Mouse (Mus musculus) MEL (cell line): Measurements from ENCODE around the gene Itgam. TPM values are rescaled to one million over a fixed set of nuclear protein-coding genes. Genes with fewer than 3 reads are reported as not detected.
A peak's percentile ranks its signal among the peaks of the same experiment; 100 is the strongest.

ENCODE experiments used
- DNase-seq: peaks from one replicate; pipeline ENCODE4 v3.0.0; 2011; ENCODE audit warnings: low read depth, low spot score
- H3K27ac ChIP-seq: 2 replicates; pipeline ENCODE4 v1.5.1; 2012; ENCODE audit warnings: low read depth, mild to moderate bottlenecking, control low read depth, low read length, moderate library complexity; ENCODE audit not compliant: control insufficient read depth
- H3K27me3 ChIP-seq, 2 experiments: fragments of 150-350 bp in 1 of 2; sonication (generic) in 1 of 2; 2 replicates each; pipeline ENCODE4 v1.6.1; 2012; ENCODE audit warnings: low read length in 2 of 2, mild to moderate bottlenecking in 2 of 2, improper control_type of control experiment in 1 of 2, moderate library complexity in 1 of 2; ENCODE audit not compliant: insufficient read depth in 2 of 2, control insufficient read depth in 1 of 2
- H3K36me3 ChIP-seq, 2 experiments: 2 replicates each; pipeline ENCODE4 v1.6.1; 2012 to 2014; ENCODE audit warnings: low read length in 2 of 2, improper control_type of control experiment in 1 of 2, inconsistent platforms in 1 of 2, mild to moderate bottlenecking in 1 of 2; ENCODE audit not compliant: insufficient read depth in 2 of 2, control insufficient read depth in 1 of 2
- H3K4me1 ChIP-seq, 2 experiments: fragments of 150-350 bp in 1 of 2; sonication (generic) in 1 of 2; 2 replicates each; pipeline ENCODE4 v1.6.1; 2012; ENCODE audit warnings: low read length in 2 of 2, improper control_type of control experiment in 1 of 2, mild to moderate bottlenecking in 1 of 2; ENCODE audit not compliant: insufficient read depth in 2 of 2, control insufficient read depth in 1 of 2
- H3K4me3 ChIP-seq, 2 experiments: fragments of 150-350 bp in 1 of 2; sonication (generic) in 1 of 2; 2 replicates each; pipeline ENCODE4 v1.5.1; 2012; ENCODE audit warnings: low read depth in 2 of 2, low read length in 2 of 2, mild to moderate bottlenecking in 2 of 2, moderate library complexity in 2 of 2, control low read depth in 1 of 2, improper control_type of control experiment in 1 of 2; ENCODE audit not compliant: control insufficient read depth in 1 of 2, insufficient read depth in 1 of 2
- H3K79me2 ChIP-seq: 2 replicates; pipeline ENCODE4 v1.6.1; 2012; ENCODE audit warnings: mild to moderate bottlenecking, low read length, moderate library complexity; ENCODE audit not compliant: control insufficient read depth, poor library complexity, insufficient read depth
- H3K9ac ChIP-seq: 2 replicates; pipeline ENCODE4 v1.6.1; 2012; ENCODE audit warnings: low read depth, mild to moderate bottlenecking, control low read depth, low read length, moderate library complexity; ENCODE audit not compliant: control insufficient read depth, poor library complexity, severe bottlenecking
- H3K9me3 ChIP-seq: fragments of 150-350 bp; sonication (generic); replicated peaks from 2 replicates; pipeline ENCODE4 v1.6.1; 2012; ENCODE audit warnings: mild to moderate bottlenecking, low read length, improper control_type of control experiment, moderate library complexity; ENCODE audit not compliant: insufficient read depth
- BHLHE40 ChIP-seq: IDR thresholded peaks from 2 replicates; pipeline ENCODE4 v1.6.1; 2012; ENCODE audit warnings: low read depth, mild to moderate bottlenecking, inconsistent platforms, low read length, improper control_type of control experiment, borderline replicate concordance
- CHD1 ChIP-seq: IDR thresholded peaks from 2 replicates; pipeline ENCODE4 v1.6.1; 2012; ENCODE audit warnings: low read depth, mild to moderate bottlenecking, inconsistent platforms, low read length, improper control_type of control experiment
- CHD2 ChIP-seq: IDR thresholded peaks from 2 replicates; pipeline ENCODE4 v1.6.1; 2011; ENCODE audit warnings: low read length, improper control_type of control experiment
- CTCF ChIP-seq, 3 experiments: IDR thresholded peaks in 2 of 3; conservative IDR thresholded peaks in 1 of 3; 2 replicates each; pipeline ENCODE4 v1.5.1; 2011 to 2012; ENCODE audit warnings: low read length in 3 of 3, low read depth in 2 of 3, mild to moderate bottlenecking in 2 of 3, improper control_type of control experiment in 1 of 3, inconsistent platforms in 1 of 3, mixed read lengths in 1 of 3, moderate library complexity in 1 of 3; ENCODE audit not compliant: control insufficient read depth in 1 of 3, insufficient read depth in 1 of 3, poor library complexity in 1 of 3, severe bottlenecking in 1 of 3
- E2F4 ChIP-seq: IDR thresholded peaks from 2 replicates; pipeline ENCODE4 v1.6.1; 2011; ENCODE audit warnings: low read depth, low read length, improper control_type of control experiment, borderline replicate concordance
- ELF1 ChIP-seq: IDR thresholded peaks from 2 replicates; pipeline ENCODE4 v1.6.1; 2014; ENCODE audit warnings: low read depth, mild to moderate bottlenecking, inconsistent platforms, low read length, improper control_type of control experiment, moderate library complexity
- ETS1 ChIP-seq: IDR thresholded peaks from 2 replicates; pipeline ENCODE4 v1.6.1; 2012; ENCODE audit warnings: low read depth, mild to moderate bottlenecking, inconsistent platforms, low read length, improper control_type of control experiment, moderate library complexity
- GABPA ChIP-seq: IDR thresholded peaks from 2 replicates; pipeline ENCODE4 v1.6.1; 2012; ENCODE audit warnings: low read depth, mild to moderate bottlenecking, inconsistent platforms, low read length, improper control_type of control experiment, moderate library complexity
- GATA1 ChIP-seq: IDR thresholded peaks from 2 replicates; pipeline ENCODE4 v1.6.1; 2011; ENCODE audit warnings: low read depth, low read length, improper control_type of control experiment
- HCFC1 ChIP-seq: IDR thresholded peaks from 2 replicates; pipeline ENCODE4 v1.6.1; 2012; ENCODE audit warnings: low read depth, mild to moderate bottlenecking, inconsistent platforms, low read length, improper control_type of control experiment, moderate library complexity
- KAT2A ChIP-seq: conservative IDR thresholded peaks from 2 replicates; pipeline ENCODE4 v1.6.1; 2012; ENCODE audit warnings: low read depth, low read length, improper control_type of control experiment, inconsistent platforms
- MAZ ChIP-seq: IDR thresholded peaks from 2 replicates; pipeline ENCODE4 v1.6.1; 2012; ENCODE audit warnings: low read depth, mild to moderate bottlenecking, inconsistent platforms, low read length, improper control_type of control experiment
- MEF2A ChIP-seq: IDR thresholded peaks from 2 replicates; pipeline ENCODE4 v1.6.1; 2014; ENCODE audit warnings: low read depth, mild to moderate bottlenecking, inconsistent platforms, low read length, improper control_type of control experiment; ENCODE audit not compliant: poor library complexity, insufficient replicate concordance, severe bottlenecking; ENCODE audit errors: extremely low read depth
- MXI1 ChIP-seq: IDR thresholded peaks from 2 replicates; pipeline ENCODE4 v1.6.1; 2011; ENCODE audit warnings: mild to moderate bottlenecking, low read depth, low read length, improper control_type of control experiment
- MYB ChIP-seq: IDR thresholded peaks from 2 replicates; pipeline ENCODE4 v1.6.1; 2011; ENCODE audit warnings: mild to moderate bottlenecking, low read depth, low read length, improper control_type of control experiment
- NELFE ChIP-seq: IDR thresholded peaks from 2 replicates; pipeline ENCODE4 v1.6.1; 2011; ENCODE audit warnings: low read depth, low read length, improper control_type of control experiment
- POLR2AphosphoS2 ChIP-seq: IDR thresholded peaks from 2 replicates; pipeline ENCODE4 v1.6.1; 2011; ENCODE audit warnings: low read length, improper control_type of control experiment
- RAD21 ChIP-seq: IDR thresholded peaks from 2 replicates; pipeline ENCODE4 v1.6.1; 2011; ENCODE audit warnings: mild to moderate bottlenecking, low read depth, low read length, improper control_type of control experiment
- RCOR1 ChIP-seq: IDR thresholded peaks from 2 replicates; pipeline ENCODE4 v1.6.1; 2012; ENCODE audit warnings: low read depth, mild to moderate bottlenecking, inconsistent platforms, low read length, improper control_type of control experiment
- SIN3A ChIP-seq: IDR thresholded peaks from 2 replicates; pipeline ENCODE4 v1.6.1; 2012; ENCODE audit warnings: low read length, improper control_type of control experiment, inconsistent platforms
- TAL1 ChIP-seq: IDR thresholded peaks from 2 replicates; pipeline ENCODE4 v1.6.1; 2012; ENCODE audit warnings: mild to moderate bottlenecking, inconsistent platforms, low read length, moderate library complexity, mixed read lengths
- TCF12 ChIP-seq: IDR thresholded peaks from 2 replicates; pipeline ENCODE4 v1.6.1; 2014; ENCODE audit warnings: low read depth, mild to moderate bottlenecking, inconsistent platforms, low read length, improper control_type of control experiment, moderate library complexity
- USF1 ChIP-seq: IDR thresholded peaks from 2 replicates; pipeline ENCODE4 v1.6.1; 2014; ENCODE audit warnings: low read depth, mild to moderate bottlenecking, inconsistent platforms, low read length, improper control_type of control experiment, moderate library complexity
- ZKSCAN1 ChIP-seq: IDR thresholded peaks from 2 replicates; pipeline ENCODE4 v1.6.1; 2012; ENCODE audit warnings: low read depth, mild to moderate bottlenecking, inconsistent platforms, low read length, improper control_type of control experiment, moderate library complexity
- polyA plus RNA-seq, 2 experiments: library from polyadenylated mRNA; stranded (reverse) in 1 of 2; unstranded in 1 of 2; fragments of >175 nt in 1 of 2; fragments of >200 nt in 1 of 2; gene quantifications; 2 replicates each; pipeline versions ENCODE4 v1.2.1 to v1.2.4; 2012; ENCODE audit warnings: low replicate concordance in 2 of 2, low read depth in 1 of 2; ENCODE audit not compliant: insufficient read length in 2 of 2, insufficient read depth in 1 of 2, missing spikeins in 1 of 2
- total RNA-seq: library from RNA; depleted of rRNA; stranded (reverse); fragments of 300-350 nt; gene quantifications from 2 replicates; pipeline ENCODE4 v1.2.3, GENCODE M21; 2012

Gene Itgam
- total and polyA plus RNA-seq, 3 experiments: not detected

DNA sequence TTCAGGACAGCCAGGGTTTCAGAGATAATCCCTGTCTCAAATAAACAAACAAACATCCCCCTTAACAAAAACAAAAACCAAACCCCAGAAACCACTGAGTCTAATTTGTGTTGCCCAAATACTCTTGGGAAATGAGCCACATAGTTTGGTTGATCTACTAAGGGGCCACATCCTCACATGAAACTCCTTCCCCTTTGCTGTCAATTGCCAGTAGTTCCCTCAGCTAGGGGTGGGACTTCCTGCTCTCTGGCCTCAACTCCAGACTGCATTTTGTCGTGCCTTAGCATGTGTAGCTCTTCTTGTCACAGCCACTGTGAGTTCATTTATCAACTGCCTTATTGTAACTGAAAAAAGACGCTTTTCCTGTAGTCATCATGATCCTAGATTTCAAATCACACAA is 47.9 kb downstream of the Itgam start:
- Histone ChIP-seq H3K36me3 (no peaks in the 10 kb centered on the region), H3K27me3 (peaks cover 15 to 35% of the 10 kb centered on the region in 2 experiments), H3K27ac (no peak overlapping the region), H3K9ac (no peak overlapping the region), H3K9me3 (no peaks in the 10 kb centered on the region), H3K4me1 (no peaks in the 10 kb centered on the region), H3K4me3 (no peak overlapping the region), H3K79me2 (no peaks in the 10 kb centered on the region)
- TF ChIP-seq KAT2A (no peak), CHD2 (no peak), POLR2AphosphoS2 (no peak), ZKSCAN1 (no peak), CTCF (IDR thresholded peaks at IDR 0.05 in 2 of 3, conservative IDR thresholded peaks at IDR 0.05 in 1 of 3; ENCODE audit: control insufficient read depth in 1 of 3, insufficient read depth in 1 of 3, low read depth in 2 of 3, low read length in 3 of 3, poor library complexity in 1 of 3, severe bottlenecking in 1 of 3) (no peak), ELF1 (no peak), RAD21 (no peak), MXI1 (no peak), BHLHE40 (no peak), TAL1 (no peak), GABPA (no peak), MYB (no peak), SIN3A (no peak), GATA1 (no peak), TCF12 (no peak), MEF2A (no peak), USF1 (no peak)
- DNase-seq: peak; percentile 25

GRCm38 (mm10) chr7:128112131-128112530 is 49.7 kb downstream of the Itgam start:
- Histone ChIP-seq H3K79me2 (no peaks in the 10 kb centered on the region), H3K9me3 (no peaks in the 10 kb centered on the region), H3K36me3 (no peaks in the 10 kb centered on the region)
- no peak for DNase-seq
- TF ChIP-seq NELFE (no peak), MAZ (no peak), MEF2A (no peak), KAT2A (no peak), E2F4 (no peak), SIN3A (no peak), HCFC1 (no peak), ETS1 (no peak), CTCF (IDR thresholded peaks at IDR 0.05 in 2 of 3, conservative IDR thresholded peaks at IDR 0.05 in 1 of 3; ENCODE audit: control insufficient read depth in 1 of 3, insufficient read depth in 1 of 3, low read depth in 2 of 3, low read length in 3 of 3, poor library complexity in 1 of 3, severe bottlenecking in 1 of 3) (no peak), RCOR1 (no peak), ZKSCAN1 (no peak), CHD1 (no peak), TCF12 (no peak)
- TF ChIP-seq, all 39 proteins: peak for 0
- no peak overlapping the region for H3K4me3 ChIP-seq
- peaks cover 11 to 20% of the 10 kb centered on the region in 2 experiments for H3K27me3 ChIP-seq
- H3K27ac ChIP-seq: no peak overlapping the region
- H3K9ac ChIP-seq: no peak overlapping the region
- H3K4me1 ChIP-seq: no peaks in the 10 kb centered on the region
